Mouse (Mus musculus): ENCODE measurements around the gene Tpk1. TPM values are rescaled to one million over a fixed set of nuclear protein-coding genes. Genes with fewer than 3 reads are reported as not detected.

The Tpk1 gene
- polyA plus RNA-seq, 1 experiment from 2014 or later = 10.0 TPM

GRCm38 (mm10) chr6:43567885-43568284 lies 98.2 kb downstream of the Tpk1 start:
- no peaks in the 10 kb centered on the region for H3K9me3 ChIP-seq
- no peaks in the 10 kb centered on the region for H3K4me1 ChIP-seq (replicated peaks)
- no peaks in the 10 kb centered on the region for H3K36me3 ChIP-seq
- no peaks in the 10 kb centered on the region for H3K27me3 ChIP-seq
- no peak overlapping the region for H3K9ac ChIP-seq (replicated peaks)
- 87% methylated on average over 1 of the region's 1 CpGs for WGBS
- no peak for ATAC-seq (ENCODE audit: insufficient number of reproducible peaks, insufficient read depth, low FRiP score, low TSS enrichment, low read depth)
- H3K4me3 ChIP-seq (replicated peaks) = no peak overlapping the region
- no peak overlapping the region for H3K4me2 ChIP-seq
- H3K27ac ChIP-seq = no peak overlapping the region

- Histone ChIP-seq H3K4me2 (no peak overlapping the region), H3K4me1 (replicated peaks) (no peaks in the 10 kb centered on the region), H3K27me3 (no peaks in the 10 kb centered on the region), H3K27ac (no peak overlapping the region), H3K9me3 (no peaks in the 10 kb centered on the region), H3K4me3 (replicated peaks) (no peak overlapping the region), H3K36me3 (no peaks in the 10 kb centered on the region), H3K9ac (replicated peaks) (no peak overlapping the region)
- no peak for ATAC-seq (ENCODE audit: insufficient number of reproducible peaks, insufficient read depth, low FRiP score, low TSS enrichment, low read depth)
- WGBS = 74% methylated on average over 4 of the region's 4 CpGs
Observed at GRCm38 (mm10) chr6:43562474-43562873, 103.6 kb downstream of the Tpk1 start.

- WGBS = 93% methylated on average over 1 of the region's 1 CpGs
- no peak for ATAC-seq (ENCODE audit: insufficient number of reproducible peaks, insufficient read depth, low FRiP score, low TSS enrichment, low read depth)
Observed at GRCm38 (mm10) chr6:43551410-43551809, 114.7 kb downstream of the Tpk1 start.

GRCm38 (mm10) chr6:43546537-43546936 lies 119.5 kb downstream of the Tpk1 start:
- no peak for ATAC-seq (ENCODE audit: insufficient number of reproducible peaks, insufficient read depth, low FRiP score, low TSS enrichment, low read depth)
- Histone ChIP-seq H3K4me2 (no peak overlapping the region), H3K9ac (replicated peaks) (no peak overlapping the region), H3K9me3 (no peaks in the 10 kb centered on the region), H3K4me1 (replicated peaks) (no peaks in the 10 kb centered on the region), H3K27ac (no peak overlapping the region), H3K36me3 (no peaks in the 10 kb centered on the region), H3K27me3 (no peaks in the 10 kb centered on the region), H3K4me3 (replicated peaks) (no peak overlapping the region)
- 97% methylated on average over 1 of the region's 1 CpGs for WGBS

More at GRCm38 (mm10) chr6:43551410-43551809, 114.7 kb downstream of the Tpk1 start:
- H3K9me3 ChIP-seq = no peaks in the 10 kb centered on the region
- H3K27ac ChIP-seq = no peak overlapping the region
- no peaks in the 10 kb centered on the region for H3K36me3 ChIP-seq
- H3K9ac ChIP-seq (replicated peaks) = no peak overlapping the region
- H3K4me3 ChIP-seq (replicated peaks) = no peak overlapping the region
- no peaks in the 10 kb centered on the region for H3K27me3 ChIP-seq
- H3K4me1 ChIP-seq (replicated peaks) = no peaks in the 10 kb centered on the region
- H3K4me2 ChIP-seq = no peak overlapping the region

GRCm38 (mm10) chr6:43537252-43537870 lies 128.7 kb downstream of the Tpk1 start:
- Histone ChIP-seq H3K9me3 (no peaks in the 10 kb centered on the region), H3K27ac (no peak overlapping the region), H3K4me3 (replicated peaks) (no peak overlapping the region), H3K4me1 (replicated peaks) (no peaks in the 10 kb centered on the region), H3K4me2 (no peak overlapping the region), H3K9ac (replicated peaks) (no peak overlapping the region), H3K27me3 (no peaks in the 10 kb centered on the region), H3K36me3 (no peaks in the 10 kb centered on the region)
- WGBS = 92% methylated on average over 2 of the region's 2 CpGs
- ATAC-seq (ENCODE audit: insufficient number of reproducible peaks, insufficient read depth, low FRiP score, low TSS enrichment, low read depth) = no peak

GRCm38 (mm10) chr6:43535459-43535858 lies 130.6 kb downstream of the Tpk1 start:
- no peaks in the 10 kb centered on the region for H3K9me3 ChIP-seq
- no peaks in the 10 kb centered on the region for H3K36me3 ChIP-seq
- no peaks in the 10 kb centered on the region for H3K27me3 ChIP-seq
- no peak overlapping the region for H3K4me2 ChIP-seq
- 86% methylated on average over 2 of the region's 2 CpGs for WGBS
- no peak overlapping the region for H3K4me3 ChIP-seq (replicated peaks)
- H3K27ac ChIP-seq = no peak overlapping the region
- no peak for ATAC-seq (ENCODE audit: insufficient number of reproducible peaks, insufficient read depth, low FRiP score, low TSS enrichment, low read depth)
- no peak overlapping the region for H3K9ac ChIP-seq (replicated peaks)
- H3K4me1 ChIP-seq (replicated peaks) = no peaks in the 10 kb centered on the region

GRCm38 (mm10) chr6:43533323-43533722 lies 132.8 kb downstream of the Tpk1 start:
- no peak overlapping the region for H3K4me2 ChIP-seq
- H3K9ac ChIP-seq (replicated peaks) = no peak overlapping the region
- H3K36me3 ChIP-seq = no peaks in the 10 kb centered on the region
- H3K9me3 ChIP-seq = no peaks in the 10 kb centered on the region
- no peaks in the 10 kb centered on the region for H3K27me3 ChIP-seq
- H3K4me1 ChIP-seq (replicated peaks) = no peaks in the 10 kb centered on the region
- H3K27ac ChIP-seq = no peak overlapping the region
- no peak overlapping the region for H3K4me3 ChIP-seq (replicated peaks)
- no peak for ATAC-seq (ENCODE audit: insufficient number of reproducible peaks, insufficient read depth, low FRiP score, low TSS enrichment, low read depth)

- no peak for ATAC-seq (ENCODE audit: insufficient number of reproducible peaks, insufficient read depth, low FRiP score, low TSS enrichment, low read depth)
- no peaks in the 10 kb centered on the region for H3K9me3 ChIP-seq
- no peaks in the 10 kb centered on the region for H3K27me3 ChIP-seq
- 87% methylated on average over 3 of the region's 3 CpGs for WGBS
- no peaks in the 10 kb centered on the region for H3K36me3 ChIP-seq
- no peak overlapping the region for H3K4me3 ChIP-seq (replicated peaks)
- no peaks in the 10 kb centered on the region for H3K4me1 ChIP-seq (replicated peaks)
- H3K27ac ChIP-seq = no peak overlapping the region
- H3K9ac ChIP-seq (replicated peaks) = no peak overlapping the region
- H3K4me2 ChIP-seq = no peak overlapping the region
Observed at GRCm38 (mm10) chr6:43532822-43533221, 133.3 kb downstream of the Tpk1 start.

- Histone ChIP-seq H3K4me3 (replicated peaks) (no peak overlapping the region), H3K9ac (replicated peaks) (no peak overlapping the region), H3K9me3 (no peaks in the 10 kb centered on the region), H3K27me3 (no peaks in the 10 kb centered on the region), H3K27ac (no peak overlapping the region), H3K4me1 (replicated peaks) (no peaks in the 10 kb centered on the region), H3K4me2 (no peak overlapping the region), H3K36me3 (no peaks in the 10 kb centered on the region)
- ATAC-seq (ENCODE audit: insufficient number of reproducible peaks, insufficient read depth, low FRiP score, low TSS enrichment, low read depth) = no peak; the same call in 1 of the 2 replicates
Observed at GRCm38 (mm10) chr6:43531996-43532395, 134.1 kb downstream of the Tpk1 start.

- Histone ChIP-seq H3K27me3 (no peaks in the 10 kb centered on the region), H3K36me3 (no peaks in the 10 kb centered on the region), H3K4me2 (no peak overlapping the region), H3K4me1 (replicated peaks) (no peaks in the 10 kb centered on the region), H3K9me3 (no peaks in the 10 kb centered on the region), H3K27ac (no peak overlapping the region), H3K4me3 (replicated peaks) (no peak overlapping the region), H3K9ac (replicated peaks) (no peak overlapping the region)
- 62% methylated on average over 3 of the region's 3 CpGs for WGBS
- no peak; the same call in 1 of the 2 replicates for ATAC-seq (ENCODE audit: insufficient number of reproducible peaks, insufficient read depth, low FRiP score, low TSS enrichment, low read depth)
Observed at GRCm38 (mm10) chr6:43528996-43529395, 137.1 kb downstream of the Tpk1 start.

- Histone ChIP-seq H3K9me3 (no peaks in the 10 kb centered on the region), H3K4me1 (replicated peaks) (no peaks in the 10 kb centered on the region), H3K9ac (replicated peaks) (no peak overlapping the region), H3K27ac (no peak overlapping the region), H3K36me3 (no peaks in the 10 kb centered on the region), H3K4me2 (no peak overlapping the region), H3K4me3 (replicated peaks) (no peak overlapping the region), H3K27me3 (no peaks in the 10 kb centered on the region)
- 88% methylated on average over 2 of the region's 2 CpGs for WGBS
- ATAC-seq (ENCODE audit: insufficient number of reproducible peaks, insufficient read depth, low FRiP score, low TSS enrichment, low read depth) = no peak
Observed at GRCm38 (mm10) chr6:43525028-43525427, 141.1 kb downstream of the Tpk1 start.

- H3K9me3 ChIP-seq = no peaks in the 10 kb centered on the region
- 42% methylated on average over 1 of the region's 1 CpGs for WGBS
- H3K27me3 ChIP-seq = no peaks in the 10 kb centered on the region
- no peak overlapping the region for H3K27ac ChIP-seq
- H3K36me3 ChIP-seq = no peaks in the 10 kb centered on the region
- H3K4me2 ChIP-seq = no peak overlapping the region
- no peak for ATAC-seq (ENCODE audit: insufficient number of reproducible peaks, insufficient read depth, low FRiP score, low TSS enrichment, low read depth)
- no peak overlapping the region for H3K4me3 ChIP-seq (replicated peaks)
- no peak overlapping the region for H3K9ac ChIP-seq (replicated peaks)
- no peaks in the 10 kb centered on the region for H3K4me1 ChIP-seq (replicated peaks)
Observed at GRCm38 (mm10) chr6:43522046-43522445, 144.0 kb downstream of the Tpk1 start.
